Mouse (Mus musculus) layer of hippocampus, postnatal 36 days (tissue): ENCODE measurements around the gene Rnasek. TPM values are rescaled to one million over a fixed set of nuclear protein-coding genes. Genes with fewer than 3 reads are reported as not detected.

ENCODE experiments used
- DNase-seq, 2 experiments: peaks; one replicate each; pipeline ENCODE4 v3.0.0; 2022
- total RNA-seq, 2 experiments: library from RNA; stranded (reverse); gene quantifications; 2 replicates each; pipeline ENCODE4 v1.2.3; 2021

The Rnasek gene
- total RNA-seq, 2 experiments from 2014 or later = 242 to 288 TPM

DNA sequence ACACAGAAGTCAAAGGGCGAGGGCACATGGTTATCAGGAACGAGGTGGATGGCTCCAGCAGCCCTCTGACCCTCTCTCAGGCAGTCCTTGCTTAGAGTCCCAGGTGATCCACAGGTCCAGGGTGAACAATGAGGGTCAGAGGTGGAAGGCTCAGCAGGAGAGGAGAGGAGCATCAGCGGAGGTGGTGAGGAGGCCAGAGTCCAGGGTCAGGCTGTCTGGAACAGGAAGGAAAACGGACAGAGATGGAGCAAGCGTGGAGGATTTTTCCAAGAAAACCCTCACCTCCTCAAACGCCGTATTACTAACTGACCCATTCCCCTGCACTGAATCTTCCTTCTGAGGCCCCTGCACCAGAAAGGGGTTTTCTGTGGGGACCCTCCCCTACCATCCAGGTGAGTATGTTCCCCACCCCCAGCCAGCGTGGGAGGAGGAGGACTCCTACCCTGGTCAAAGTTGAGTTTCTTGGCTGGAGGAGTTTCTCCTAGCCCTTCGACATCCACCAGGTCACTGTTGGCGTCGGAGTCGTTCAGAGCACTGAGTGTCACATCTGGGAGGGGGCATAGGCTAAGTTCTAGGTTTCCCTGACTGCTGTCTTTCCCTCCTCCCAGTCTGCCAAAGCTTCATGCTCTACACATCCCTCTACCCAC is 4.3 kb downstream of the Rnasek start:
- no peak for DNase-seq

- DNase-seq = no peak
Observed at GRCm38 (mm10) chr11:70234497-70234896, 5.1 kb downstream of the Rnasek start.

DNA sequence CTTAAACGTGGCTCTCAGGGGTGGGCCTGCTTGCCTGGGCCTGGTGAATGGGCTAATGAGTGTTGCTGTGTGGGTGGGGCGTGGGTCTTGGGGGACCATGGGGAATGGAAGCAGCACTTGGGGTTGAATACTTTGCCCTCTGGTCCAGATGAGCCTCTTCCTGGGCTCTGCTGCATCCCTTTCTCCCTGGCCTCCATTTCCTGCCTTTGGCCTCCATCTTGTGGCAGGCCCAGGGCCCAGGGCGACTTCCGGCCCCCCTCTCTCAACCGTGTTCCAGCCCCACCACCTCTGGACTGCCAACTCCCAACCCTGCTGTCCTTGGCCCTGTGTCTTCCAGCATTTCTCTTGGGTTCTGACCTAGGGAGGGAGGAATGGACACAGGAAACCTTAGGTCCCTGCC is 5.6 kb downstream of the Rnasek start:
- DNase-seq = no peak

GRCm38 (mm10) chr11:70233016-70233415 is 6.6 kb downstream of the Rnasek start:
- no peak for DNase-seq

DNA sequence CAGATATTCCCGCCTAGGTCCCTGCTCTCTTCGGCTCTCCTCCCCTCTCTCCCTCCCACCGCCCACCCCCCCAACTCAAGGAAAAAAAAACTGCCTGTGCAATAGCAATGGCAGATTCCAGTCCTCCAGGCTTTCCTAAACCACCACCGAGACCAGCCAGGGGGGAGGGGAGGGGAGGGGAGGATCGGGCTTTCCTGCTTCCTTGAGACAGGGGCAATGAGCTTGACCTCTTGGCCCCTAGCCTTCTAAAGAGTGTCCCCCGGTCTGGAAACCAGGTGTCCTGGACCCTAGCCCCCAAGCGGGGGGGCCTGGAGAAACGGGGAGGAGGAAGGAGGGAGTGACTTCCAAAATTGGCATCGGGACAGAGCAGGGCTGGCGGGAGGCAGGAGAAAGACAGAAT is 7.1 kb downstream of the Rnasek start:
- DNase-seq = peak in 1 of 2 experiments; percentile 48

DNA sequence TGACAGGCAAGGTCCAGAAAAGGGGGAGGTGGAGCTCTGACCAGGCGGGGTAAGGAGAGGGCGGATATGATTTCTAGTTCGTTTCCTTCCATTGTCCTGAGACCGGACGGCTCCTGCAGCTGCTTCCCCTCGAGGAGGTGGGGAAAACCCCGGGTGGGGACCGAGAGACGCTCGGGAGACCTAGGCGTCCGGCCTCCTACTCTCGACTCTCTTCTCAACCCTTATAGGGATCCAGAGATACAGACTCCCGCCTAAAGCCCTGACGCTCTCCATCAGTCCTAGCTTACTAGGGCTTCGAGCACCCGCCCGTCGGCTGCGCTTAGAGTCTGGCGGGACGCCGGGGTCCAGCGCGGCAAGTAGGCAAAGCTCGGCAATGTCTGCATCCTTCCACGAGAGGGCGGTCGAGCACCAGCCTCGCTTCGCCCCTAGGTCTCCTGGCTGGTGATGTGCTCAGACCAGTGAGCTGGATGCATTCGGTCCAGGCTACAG is 9.4 kb downstream of the Rnasek start:
- peak; percentile 75 to 81 for DNase-seq

DNA sequence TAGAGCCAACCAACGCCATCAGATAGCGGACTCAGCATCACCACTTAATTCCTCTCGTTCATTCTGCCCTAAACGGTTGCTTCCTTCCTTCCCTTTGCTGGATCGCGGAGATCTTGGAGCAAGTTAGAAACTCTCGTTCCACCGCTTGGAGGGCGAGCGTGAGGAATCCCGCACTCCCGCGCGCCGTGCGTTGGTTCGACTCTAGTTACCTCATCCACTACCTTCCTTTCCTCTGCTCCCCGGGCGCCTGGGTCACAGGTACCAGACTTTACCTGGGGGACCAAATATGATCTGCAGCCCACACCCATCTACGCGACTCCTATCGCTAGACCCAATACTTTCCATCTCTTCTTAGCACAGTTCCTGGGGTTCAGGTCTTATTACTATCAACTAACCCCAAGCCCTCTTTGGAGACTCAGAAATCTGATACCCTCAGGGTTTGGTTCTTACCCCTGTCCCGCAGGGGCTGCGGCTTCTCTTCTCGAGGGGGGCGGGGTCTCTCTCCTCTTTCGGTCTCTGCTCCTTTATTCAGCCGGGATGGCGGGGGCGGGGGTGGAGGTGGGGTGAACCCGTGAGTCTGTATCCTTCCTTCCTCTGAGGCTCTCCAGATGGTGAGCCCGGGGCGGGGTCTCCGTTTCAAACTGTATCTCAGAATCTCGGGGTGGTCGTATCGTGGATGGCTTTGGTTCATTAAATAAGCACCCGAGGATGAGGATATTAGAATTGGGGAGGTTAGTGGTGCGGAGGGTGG is 10.2 kb downstream of the Rnasek start, which contains the start of gene Bcl6b:
TSS of gene Bcl6b (minus strand) at position 539 of the 751 bp plus-strand sequence.
- DNase-seq = no peak

GRCm38 (mm10) chr11:70228828-70229227 is 10.8 kb downstream of the Rnasek start:
- DNase-seq = peak; percentile 78

DNA sequence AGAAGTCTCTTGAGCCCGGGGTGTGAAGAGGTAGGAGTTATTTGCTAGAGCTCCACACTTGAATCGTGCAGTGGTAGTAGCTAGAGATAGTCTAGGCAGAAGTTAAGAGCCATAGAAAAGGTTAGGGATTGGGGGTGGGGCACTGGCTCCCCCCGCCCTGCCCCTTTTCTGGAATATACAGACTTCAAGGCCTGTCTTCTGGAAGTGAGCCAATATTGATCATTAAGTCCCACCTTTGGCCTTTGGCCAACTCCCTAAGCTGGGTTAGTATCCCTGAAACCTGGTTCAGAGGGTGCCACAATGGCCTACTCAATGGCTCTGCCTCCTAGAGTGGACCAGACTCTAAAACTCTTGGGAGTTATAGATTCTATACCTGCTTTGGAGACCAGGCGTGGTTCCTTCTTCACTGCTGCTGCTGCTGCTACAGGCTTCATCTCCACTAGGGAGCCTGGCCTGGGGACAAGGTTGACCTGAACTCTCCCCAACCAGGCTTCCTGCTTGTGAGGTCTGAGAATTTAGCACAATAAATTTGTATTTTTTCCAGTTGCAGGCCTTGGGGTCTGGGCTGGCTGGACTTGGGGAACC is 11.9 kb downstream of the Rnasek start:
- DNase-seq = no peak

DNA sequence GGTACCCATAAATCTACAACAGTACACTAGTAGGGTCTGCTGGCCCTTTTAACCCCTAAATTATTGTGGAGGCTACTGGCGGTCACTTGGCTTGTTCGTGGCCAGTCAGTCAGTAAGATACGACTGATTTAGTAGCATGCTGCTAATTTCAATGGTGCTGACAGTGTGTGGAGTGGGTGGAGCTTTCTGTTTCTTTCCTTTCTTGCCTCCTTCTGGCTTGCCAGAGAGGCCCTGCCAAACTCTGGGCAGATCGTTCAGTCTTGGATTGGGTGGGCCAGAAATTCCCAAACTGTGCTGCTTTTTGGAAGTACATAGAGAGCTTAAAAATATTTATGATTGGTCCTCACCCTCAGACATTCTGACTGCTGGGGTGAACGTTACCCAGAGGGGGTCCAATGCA is 12.5 kb downstream of the Rnasek start:
- DNase-seq = no peak

DNA sequence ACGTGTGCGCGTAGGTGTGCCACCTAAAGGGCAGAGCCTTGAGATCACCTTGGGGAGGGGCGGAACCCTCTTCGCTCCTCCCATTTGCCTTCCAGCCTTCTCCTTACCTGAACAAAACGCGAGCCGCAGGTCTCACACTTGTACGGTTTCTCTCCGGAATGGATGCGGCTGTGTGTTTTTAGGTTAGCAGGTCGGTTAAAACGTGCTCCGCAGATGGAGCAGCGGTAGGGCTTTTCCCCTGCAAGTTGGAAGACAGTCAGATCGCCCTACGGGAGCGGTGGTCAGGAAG is 13.1 kb downstream of the Rnasek start:
- DNase-seq = no peak

DNA sequence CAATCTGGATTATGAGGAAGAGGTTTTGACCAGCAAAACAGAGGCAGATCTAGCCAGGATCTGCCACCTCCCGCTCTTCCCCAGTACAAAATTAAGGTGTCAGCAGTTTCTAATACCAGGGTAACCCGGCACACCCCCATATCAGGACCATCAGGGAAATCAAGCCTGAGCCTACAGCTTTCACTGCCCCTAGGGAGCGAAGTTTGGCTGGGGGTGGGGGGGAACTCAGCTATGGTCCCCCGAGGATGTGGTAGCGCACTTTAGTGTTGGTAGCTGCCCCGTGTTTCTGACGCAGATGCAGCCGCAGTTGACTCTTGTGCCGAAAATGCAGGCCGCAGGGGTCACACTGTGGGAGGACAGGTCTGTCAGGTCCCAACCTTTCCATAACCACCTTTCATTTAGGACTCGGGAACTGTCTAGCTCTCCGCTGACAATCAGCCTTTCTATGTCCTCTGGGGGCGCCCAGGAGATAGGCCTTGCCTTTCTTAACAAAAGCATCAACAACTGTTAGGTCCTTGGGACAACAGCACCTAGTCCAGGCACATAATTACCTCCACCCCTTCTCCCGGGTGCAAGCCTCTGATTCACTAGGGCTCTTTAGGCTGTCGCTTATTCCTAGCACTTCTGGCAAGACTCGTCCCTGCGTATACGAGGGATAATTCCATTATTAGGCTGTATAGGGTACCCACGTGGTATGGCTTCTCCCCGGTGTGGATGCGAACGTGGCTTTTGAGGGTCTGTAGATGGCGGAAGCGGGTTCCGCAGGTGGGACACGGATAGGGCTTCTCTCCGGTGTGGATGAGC is 13.6 kb downstream of the Rnasek start:
- no peak for DNase-seq

- DNase-seq = no peak
Observed at GRCm38 (mm10) chr11:70223724-70224123, 15.9 kb downstream of the Rnasek start.

DNA sequence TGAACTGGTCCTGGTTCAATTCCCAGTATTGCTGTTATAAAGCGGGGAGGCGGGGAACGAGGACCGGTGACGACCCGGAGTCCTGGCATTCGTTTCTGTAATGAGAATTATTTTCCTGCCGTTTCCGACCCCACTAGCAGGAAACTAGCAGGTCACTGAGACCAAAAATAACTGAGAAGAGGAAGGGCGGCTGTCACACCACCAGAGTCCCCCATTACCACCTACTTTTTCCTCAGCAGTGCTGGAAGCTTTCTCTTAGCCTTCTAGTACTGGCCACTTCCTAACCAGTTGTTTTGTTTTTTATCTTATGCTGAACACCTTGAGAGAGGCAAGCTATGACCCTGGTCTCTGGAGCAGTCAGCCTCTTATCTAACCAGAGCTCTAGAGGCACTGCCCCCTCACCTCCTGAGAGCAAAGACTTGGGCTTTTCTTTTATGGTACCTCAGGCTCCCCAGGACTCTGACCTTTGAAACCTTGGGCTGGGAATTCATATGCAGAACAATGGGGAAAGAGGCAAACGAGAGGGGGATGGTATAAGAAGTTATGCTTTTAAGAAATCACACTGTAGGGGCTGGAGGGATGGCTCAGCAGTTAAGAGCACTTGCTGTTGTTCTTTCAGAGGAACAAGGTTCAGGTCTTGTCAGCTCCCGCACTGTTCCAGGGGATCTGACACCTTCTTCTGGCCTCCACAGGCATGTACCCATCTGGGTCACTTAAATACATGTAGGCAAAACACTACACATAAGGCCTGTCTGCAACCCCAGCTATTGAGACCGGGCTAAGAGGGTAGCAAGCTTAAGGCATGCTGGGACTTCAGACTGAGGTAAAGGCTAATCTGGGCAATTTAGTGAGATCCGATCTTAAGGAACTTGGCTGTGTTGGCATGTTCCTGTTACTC is 17.8 kb downstream of the Rnasek start:
- DNase-seq = no peak

DNA sequence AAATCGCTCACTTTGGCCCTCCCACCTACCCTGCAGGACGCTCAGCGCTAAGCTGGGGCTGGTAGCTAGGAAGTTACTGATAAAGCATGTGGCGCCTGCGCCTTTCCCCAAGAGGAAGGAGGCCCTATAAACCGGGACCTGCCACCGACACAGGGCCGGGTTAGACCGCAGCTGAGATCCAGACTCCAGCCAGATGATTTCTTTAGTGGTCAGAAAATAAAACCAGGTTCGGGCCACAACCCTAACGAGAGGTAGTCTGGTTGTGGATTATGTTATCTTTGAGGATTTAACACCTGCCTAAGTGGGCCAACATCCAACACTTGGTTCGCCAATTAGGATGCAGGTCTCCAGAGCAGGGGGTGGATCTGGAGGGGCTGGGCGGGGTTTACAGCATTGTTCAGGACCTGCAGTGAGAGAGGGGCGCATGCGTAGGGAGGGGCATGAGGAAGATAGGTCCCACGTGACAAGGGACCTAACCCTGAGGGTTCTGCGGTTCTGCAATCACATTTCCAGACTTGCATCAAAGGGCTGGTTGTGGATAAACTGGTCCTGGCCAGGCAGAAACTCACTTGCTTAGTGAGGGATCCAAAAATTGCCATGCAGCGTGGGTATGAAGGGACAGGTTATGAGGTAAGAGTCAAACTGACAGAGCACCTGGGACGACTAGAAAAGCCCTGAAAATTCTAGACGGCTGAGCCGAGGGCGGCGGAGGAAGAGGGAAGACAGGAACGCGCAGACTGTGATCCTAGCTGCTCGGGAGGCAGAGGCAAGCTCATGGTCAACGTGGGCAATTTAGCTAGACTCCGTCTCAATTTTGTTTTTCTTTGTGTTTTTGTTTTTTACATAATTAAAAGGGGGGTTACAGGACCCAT is 18.7 kb downstream of the Rnasek start, which contains the start of gene Slc16a13:
TSS of gene Slc16a13 (minus strand) at position 334 of the 872 bp plus-strand sequence.
- DNase-seq = peak; percentile 93

GRCm38 (mm10) chr11:70220323-70220722 is 19.3 kb downstream of the Rnasek start:
- DNase-seq = no peak

- DNase-seq = no peak
Observed at GRCm38 (mm10) chr11:70219873-70220272, 19.8 kb downstream of the Rnasek start.

DNA sequence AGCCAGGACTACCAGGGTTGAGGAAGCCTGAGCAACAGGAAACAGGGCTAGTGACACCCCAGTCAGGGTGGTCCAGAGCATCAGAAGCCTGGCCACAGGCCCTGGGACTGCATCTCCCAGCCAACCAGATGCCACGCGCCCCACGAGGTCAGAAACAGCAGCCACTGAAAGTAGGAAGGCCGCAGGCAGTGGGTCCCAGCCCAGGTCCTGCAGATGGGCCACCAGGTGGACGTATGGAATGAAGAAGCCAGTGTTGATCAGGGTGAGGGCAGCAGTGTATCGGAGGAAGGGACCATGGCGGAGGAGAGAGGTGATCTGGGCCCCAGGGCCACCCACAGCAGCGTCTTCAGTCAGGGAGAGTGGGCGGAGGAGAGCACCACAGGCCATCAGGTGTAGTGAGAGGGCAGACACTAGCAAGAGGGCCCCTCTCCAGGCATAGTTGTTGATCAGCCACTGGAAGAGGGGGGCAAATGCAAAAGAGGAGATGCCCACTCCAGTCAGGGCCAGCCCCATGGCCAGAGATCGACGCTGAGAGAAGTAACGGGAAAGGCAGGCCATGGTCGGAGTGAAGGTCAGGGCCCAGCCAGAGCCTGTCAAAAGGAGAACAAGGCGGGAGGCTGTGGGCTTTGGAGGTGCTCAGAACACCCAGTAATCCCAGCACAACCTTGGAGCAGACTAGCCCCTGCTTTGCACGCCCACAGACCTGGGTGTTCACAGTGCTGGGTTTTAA is 20.7 kb downstream of the Rnasek start:
- no peak for DNase-seq

DNA sequence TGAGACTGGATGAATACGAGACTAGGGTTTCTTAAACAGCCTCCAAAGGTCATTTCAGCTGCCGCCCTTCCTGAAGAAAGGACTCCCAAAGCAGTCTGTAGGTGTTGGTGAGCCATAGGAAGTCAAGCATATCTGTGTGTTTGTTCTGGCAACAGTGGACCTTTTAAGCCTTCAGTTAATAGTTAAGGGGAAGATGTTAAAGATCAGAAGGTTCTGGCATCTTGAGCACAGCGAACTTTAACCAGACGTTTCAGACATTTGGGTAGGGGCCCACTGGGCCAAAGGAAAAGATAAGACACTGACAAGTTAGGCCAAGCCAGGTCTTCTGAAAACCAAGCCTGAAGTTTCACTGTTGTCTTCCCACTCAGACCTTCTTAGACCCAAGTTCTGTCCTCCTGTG is 21.6 kb downstream of the Rnasek start:
- no peak for DNase-seq

GRCm38 (mm10) chr11:70216103-70216502 is 23.5 kb downstream of the Rnasek start:
- DNase-seq = no peak
